Mouse (Mus musculus): ENCODE measurements at regions not wholly inside any gene's neighbourhood (a gene's known extent, or its start where the extent isn't known, plus 50 kb on each side); places are given as distances from the start of the nearest gene placed in this dataset.

- intact Hi-C loops (cut with DNase I), result no loop called here
- DNase-seq (ENCODE audit: low spot score in 2 of 2), result no peak
Observed at GRCm38 (mm10) chr17:80831686-80832085, 103.4 kb upstream of the Map4k3 start.

- intact Hi-C loops (cut with DNase I), result no loop called here
Observed at GRCm38 (mm10) chr17:80827896-80828295, 99.6 kb upstream of the Map4k3 start.

DNA sequence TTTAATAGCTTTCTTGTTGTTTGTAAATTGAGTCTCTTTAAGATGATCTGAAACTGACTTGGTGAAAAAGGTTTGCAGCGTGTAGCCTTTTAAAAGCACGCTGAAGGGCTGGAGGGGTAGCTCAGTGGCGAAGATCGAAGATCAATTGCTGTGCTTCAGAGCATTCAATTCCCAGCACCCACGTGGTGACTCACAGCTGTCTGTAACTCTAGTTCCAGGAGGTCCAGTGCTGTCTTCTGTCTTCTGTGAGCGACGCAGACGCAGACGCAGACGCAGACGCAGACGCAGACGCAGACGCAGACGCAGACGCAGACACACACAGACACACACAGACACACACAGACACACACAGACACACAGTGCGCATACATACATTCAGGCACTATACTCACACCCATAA, 99.1 kb upstream of the Map4k3 start:
- intact Hi-C loops (cut with DNase I), result no loop called here
- no peak for DNase-seq (ENCODE audit: low spot score in 2 of 2)

More at GRCm38 (mm10) chr17:80827896-80828295, 99.6 kb upstream of the Map4k3 start:
- DNase-seq (ENCODE audit: low spot score in 2 of 2), result no peak

- intact Hi-C loops (cut with DNase I), result no loop called here
- no peak for DNase-seq (ENCODE audit: low spot score in 2 of 2)
Observed at GRCm38 (mm10) chr17:80825971-80826730, 97.9 kb upstream of the Map4k3 start.

- intact Hi-C loops (cut with DNase I), result no loop called here
- peak in 1 of 2 experiments; percentile 53 for DNase-seq (ENCODE audit: low spot score in 2 of 2)
Observed at GRCm38 (mm10) chr17:80825518-80825901, 97.2 kb upstream of the Map4k3 start.

GRCm38 (mm10) chr17:80824826-80825517, 96.7 kb upstream of the Map4k3 start:
- no peak for DNase-seq (ENCODE audit: low spot score in 2 of 2)
- intact Hi-C loops (cut with DNase I), result no loop called here

DNA sequence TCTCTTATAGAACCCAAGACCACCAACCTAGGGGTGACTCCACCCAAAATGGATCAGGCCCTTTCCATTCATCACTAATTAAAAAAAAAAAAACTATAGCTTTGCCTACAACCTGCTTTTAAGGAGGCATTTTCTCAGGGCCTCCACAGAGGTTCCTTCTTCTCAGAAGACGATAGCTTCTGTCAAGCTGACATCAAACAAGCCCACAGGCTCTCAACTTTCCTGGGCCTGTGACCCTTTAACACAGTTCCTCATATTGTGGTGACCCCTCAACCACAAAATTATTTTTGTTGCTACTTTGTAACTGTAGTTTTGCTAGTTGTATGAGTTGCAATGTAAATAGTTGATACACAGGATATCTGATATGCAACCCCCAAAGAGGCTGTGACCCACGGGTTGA, 96.0 kb upstream of the Map4k3 start:
- DNase-seq (ENCODE audit: low spot score in 2 of 2), result no peak
- intact Hi-C loops (cut with DNase I), result no loop called here

- intact Hi-C loops (cut with DNase I), result no loop called here
- DNase-seq (ENCODE audit: low spot score in 2 of 2), result no peak
Observed at GRCm38 (mm10) chr17:80820888-80821287, 92.6 kb upstream of the Map4k3 start.

- DNase-seq (ENCODE audit: low spot score in 2 of 2), result no peak
- intact Hi-C loops (cut with DNase I), result loop anchor here (10.0 kb wide), 1 partner anchor 194 kb away; no protein-coding TSS in a partner anchor
Observed at GRCm38 (mm10) chr17:80818477-80819028, 90.3 kb upstream of the Map4k3 start.

DNA sequence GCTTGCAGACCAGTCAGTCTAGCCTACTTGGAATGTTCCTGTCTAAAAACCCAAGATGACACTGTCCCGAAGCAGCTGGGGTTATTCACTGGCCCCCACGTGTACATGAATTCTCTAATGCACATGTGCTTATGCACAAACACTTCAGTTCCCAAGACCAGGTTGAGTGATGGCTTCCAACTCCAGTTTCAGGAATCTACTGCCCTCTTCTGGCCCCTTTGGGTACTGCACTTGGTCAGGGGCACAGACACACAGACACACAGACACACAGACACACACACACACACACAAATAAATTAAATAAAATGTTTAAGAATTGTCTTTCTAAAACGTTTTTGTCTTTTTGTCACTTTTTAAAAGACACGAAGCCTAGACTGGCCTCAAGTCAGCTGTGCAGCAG, 87.5 kb upstream of the Map4k3 start:
- intact Hi-C loops (cut with DNase I), result loop anchor here (10.0 kb wide), 1 partner anchor 191 kb away; no protein-coding TSS in a partner anchor

GRCm38 (mm10) chr17:80813194-80813593, 84.9 kb upstream of the Map4k3 start:
- intact Hi-C loops (cut with DNase I), result loop anchor here (10.0 kb wide), 1 partner anchor 188 kb away; no protein-coding TSS in a partner anchor
- no peak for DNase-seq (ENCODE audit: low spot score in 2 of 2)

More for the DNA sequence above, 87.5 kb upstream of the Map4k3 start:
- no peak for DNase-seq (ENCODE audit: low spot score in 2 of 2)

DNA sequence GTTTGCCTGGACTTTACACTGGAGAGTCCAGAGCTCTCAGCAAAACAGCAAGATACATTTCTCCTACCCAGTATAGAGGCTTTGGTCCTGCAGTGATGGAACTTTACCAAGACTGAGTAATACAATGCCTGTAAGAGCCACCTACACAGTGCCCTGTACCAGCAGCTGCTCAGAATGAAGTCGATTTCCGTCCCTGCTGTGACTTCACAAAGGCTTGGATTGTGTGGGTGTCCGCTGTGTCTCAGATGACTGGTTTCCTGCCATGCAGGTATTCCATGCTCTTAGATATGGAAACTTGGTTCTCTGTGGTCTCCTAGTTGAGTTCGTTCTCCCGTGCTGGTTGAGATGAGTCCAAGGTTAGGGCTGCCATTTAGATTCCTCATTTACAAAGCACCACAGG, 81.0 kb upstream of the Map4k3 start:
- intact Hi-C loops (cut with DNase I), result no loop called here
- peak in 1 of 2 experiments; percentile 45 for DNase-seq (ENCODE audit: low spot score in 2 of 2)

GRCm38 (mm10) chr17:80808069-80808468, 79.8 kb upstream of the Map4k3 start:
- intact Hi-C loops (cut with DNase I), result no loop called here
- DNase-seq (ENCODE audit: low spot score in 2 of 2), result peak; percentile 26 to 49

- intact Hi-C loops (cut with DNase I), result loop anchor here (5.0 kb wide), 3 partner anchors 41 to 139 kb away; partner anchors contain the start of genes Map4k3 and Tmem178
- DNase-seq (ENCODE audit: low spot score in 2 of 2), result no peak
Observed at GRCm38 (mm10) chr17:80803361-80803915, 75.2 kb upstream of the Map4k3 start.

DNA sequence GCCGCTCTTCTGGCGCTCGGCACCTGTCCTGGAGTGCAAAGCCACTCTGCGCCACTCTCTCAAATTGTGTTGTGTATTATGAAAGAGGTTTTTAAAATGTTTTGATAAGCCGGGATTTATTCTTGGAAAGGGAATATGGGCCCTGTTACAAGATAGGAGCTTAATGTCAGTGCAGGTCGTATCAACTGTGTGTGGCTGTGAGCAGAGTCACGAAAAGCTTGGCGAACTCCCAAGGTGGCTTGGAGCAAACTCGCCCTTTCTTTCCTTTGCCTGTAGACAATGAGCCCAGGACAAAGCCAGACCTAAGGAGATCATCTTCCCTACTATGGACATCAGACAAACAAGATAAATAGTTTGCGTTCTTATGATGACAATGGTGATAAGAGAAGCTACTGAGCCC, 74.3 kb upstream of the Map4k3 start:
- intact Hi-C loops (cut with DNase I), result loop anchor here (5.0 kb wide), 3 partner anchors 40 to 140 kb away; partner anchors contain the start of genes Map4k3 and Tmem178
- DNase-seq (ENCODE audit: low spot score in 2 of 2), result no peak

DNA sequence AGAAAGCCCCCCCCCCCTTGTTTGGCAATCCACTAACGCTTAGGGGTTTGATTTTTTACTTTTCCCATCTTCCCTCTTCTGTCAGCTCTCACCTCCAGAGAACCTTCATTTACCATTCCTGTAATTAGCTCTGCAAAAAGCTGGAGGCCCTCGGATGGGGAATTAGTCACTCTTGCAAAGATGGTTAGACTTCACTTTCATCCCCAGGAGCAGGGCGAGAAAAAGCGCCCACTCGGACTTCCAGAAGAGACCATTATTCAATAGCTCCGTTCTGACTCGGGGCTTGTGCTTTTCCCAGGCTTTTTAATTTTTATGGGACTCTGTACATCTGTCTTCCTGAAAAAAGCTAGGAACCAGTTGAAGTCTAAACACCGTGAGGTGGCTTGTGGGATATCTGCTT, 73.7 kb upstream of the Map4k3 start:
- DNase-seq (ENCODE audit: low spot score in 2 of 2), result peak; percentile 36 to 37
- intact Hi-C loops (cut with DNase I), result loop anchor here (5.0 kb wide), 3 partner anchors 40 to 140 kb away; partner anchors contain the start of genes Map4k3 and Tmem178

- peak; percentile 82 to 93 for DNase-seq (ENCODE audit: low spot score in 2 of 2)
Observed at GRCm38 (mm10) chr17:80801451-80801983, 73.2 kb upstream of the Map4k3 start.

GRCm38 (mm10) chr17:80800877-80801276, 72.6 kb upstream of the Map4k3 start:
- peak in 1 of 2 experiments; percentile 46 for DNase-seq (ENCODE audit: low spot score in 2 of 2)
- intact Hi-C loops (cut with DNase I), result loop anchor here (5.0 kb wide), 3 partner anchors 39 to 141 kb away; partner anchors contain the start of genes Map4k3 and Tmem178

More at GRCm38 (mm10) chr17:80801451-80801983, 73.2 kb upstream of the Map4k3 start:
- intact Hi-C loops (cut with DNase I), result loop anchor here (5.0 kb wide), 3 partner anchors 39 to 141 kb away; partner anchors contain the start of genes Map4k3 and Tmem178

- intact Hi-C loops (cut with DNase I), result loop anchor here (5.0 kb wide), 3 partner anchors 38 to 142 kb away; partner anchors contain the start of genes Map4k3 and Tmem178
- DNase-seq (ENCODE audit: low spot score in 2 of 2), result no peak
Observed at GRCm38 (mm10) chr17:80800454-80800853, 72.2 kb upstream of the Map4k3 start.
